Mouse (Mus musculus): Measurements from ENCODE around the gene Amd1. TPM values are rescaled to one million over a fixed set of nuclear protein-coding genes. Genes with fewer than 3 reads are reported as not detected.
A peak's percentile ranks its signal among the peaks of the same experiment; 100 is the strongest.

Gene Amd1
- polyA plus RNA-seq, 1 experiment from 2014 or later = 64.6 TPM

DNA sequence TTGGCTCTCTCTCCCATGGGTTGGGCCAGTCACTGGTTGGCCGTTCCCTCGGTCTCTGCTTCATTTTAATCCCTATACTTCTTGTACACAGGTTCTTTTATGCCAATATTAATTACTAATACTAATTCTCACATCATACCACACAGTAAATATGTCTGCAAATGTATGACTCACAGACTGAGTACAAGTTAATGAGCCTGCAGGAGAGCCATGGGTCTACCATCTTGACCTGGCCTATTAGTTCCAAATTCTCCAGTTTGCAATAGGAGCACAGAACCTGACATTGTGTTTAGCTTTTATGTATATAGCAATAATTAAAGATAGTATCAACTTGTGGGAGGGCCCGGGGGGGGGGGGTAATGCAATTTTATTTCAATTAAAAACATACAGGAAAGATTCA, 17.0 kb downstream of the Amd1 start:
- no peak overlapping the region for H3K4me3 ChIP-seq (ENCODE audit: low read depth, low read length)
- H3K9me3 ChIP-seq (replicated peaks; ENCODE audit: control insufficient read depth, low read length) = no peaks in the 10 kb centered on the region
- ATAC-seq (replicated peaks; ENCODE audit: insufficient number of reproducible peaks, low FRiP score, low TSS enrichment) = no peak
- H3K9ac ChIP-seq (ENCODE audit: low read depth, low read length) = no peak overlapping the region
- H3K27ac ChIP-seq (ENCODE audit: low read depth, low read length) = no peak overlapping the region
- H3K4me1 ChIP-seq (ENCODE audit: control insufficient read depth, insufficient read depth, low read length) = no peaks in the 10 kb centered on the region
- peaks cover 18% of the 10 kb centered on the region for H3K36me3 ChIP-seq (ENCODE audit: control insufficient read depth, insufficient read depth, low read length)
- 80% methylated on average over 3 of the region's 3 CpGs for WGBS (ENCODE audit: insufficient replicate concordance)
- H3K4me2 ChIP-seq = no peak overlapping the region
- no peaks in the 10 kb centered on the region for H3K27me3 ChIP-seq (ENCODE audit: control insufficient read depth, insufficient read depth, low read length)

DNA sequence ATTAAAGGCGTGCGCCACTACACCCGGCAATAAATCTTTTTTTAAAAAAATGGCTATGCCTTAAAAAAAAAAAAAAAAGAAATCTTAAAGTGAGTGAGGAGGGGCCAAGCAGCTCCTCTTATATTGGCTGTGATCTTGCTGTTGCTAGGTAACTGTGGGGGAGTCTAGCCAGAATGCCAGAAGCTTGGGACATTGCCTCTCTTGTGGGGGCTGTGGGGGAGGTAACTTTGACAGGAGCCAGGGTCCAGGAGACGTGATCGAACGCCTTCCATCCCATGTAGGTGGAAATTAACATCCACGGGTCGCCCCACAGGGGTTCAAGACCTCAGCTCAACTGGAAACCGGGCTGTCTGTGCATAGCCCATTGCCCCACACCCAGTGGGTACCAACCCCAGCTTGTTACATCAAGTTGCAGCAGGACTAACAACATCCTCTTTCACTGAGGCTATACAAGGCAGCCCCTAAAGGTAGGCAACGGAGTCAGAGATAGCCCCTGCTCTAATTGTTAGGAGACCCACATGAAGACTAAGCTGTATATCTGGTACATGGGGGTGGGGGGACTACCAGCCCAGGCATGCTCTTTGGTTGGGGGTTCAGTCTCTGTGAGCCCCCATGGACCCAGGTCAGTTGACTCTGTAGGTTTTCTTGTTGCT, 17.7 kb downstream of the Amd1 start:
- Histone ChIP-seq H3K9ac (ENCODE audit: low read depth, low read length) (no peak overlapping the region), H3K9me3 (replicated peaks; ENCODE audit: control insufficient read depth, low read length) (no peaks in the 10 kb centered on the region), H3K4me2 (no peak overlapping the region), H3K4me3 (ENCODE audit: low read depth, low read length) (no peak overlapping the region), H3K36me3 (ENCODE audit: control insufficient read depth, insufficient read depth, low read length) (peaks cover 15% of the 10 kb centered on the region), H3K4me1 (ENCODE audit: control insufficient read depth, insufficient read depth, low read length) (no peaks in the 10 kb centered on the region), H3K27ac (ENCODE audit: low read depth, low read length) (no peak overlapping the region), H3K27me3 (ENCODE audit: control insufficient read depth, insufficient read depth, low read length) (no peaks in the 10 kb centered on the region)
- no peak for ATAC-seq (replicated peaks; ENCODE audit: insufficient number of reproducible peaks, low FRiP score, low TSS enrichment)
- WGBS (ENCODE audit: insufficient replicate concordance) = 78% methylated on average over 10 of the region's 10 CpGs

DNA sequence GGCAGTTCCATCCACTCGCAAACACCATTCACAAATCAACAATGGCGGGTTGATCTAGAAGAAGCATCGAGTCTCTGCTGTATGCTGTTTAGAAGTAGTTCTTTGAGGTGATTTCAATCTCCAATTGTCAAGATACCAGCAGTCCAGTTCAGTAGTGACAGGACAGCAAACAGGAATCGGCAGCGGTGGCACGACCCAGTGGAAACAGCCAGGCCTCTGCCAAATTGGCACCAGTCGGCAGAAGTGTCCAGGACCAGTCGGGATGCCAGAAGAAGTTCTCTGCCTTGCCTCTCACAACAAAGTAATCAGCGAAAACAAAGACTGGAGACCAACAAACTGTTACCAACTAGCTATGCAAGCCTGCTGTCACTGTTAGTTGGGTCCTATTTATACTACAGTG, 18.4 kb downstream of the Amd1 start:
- H3K4me2 ChIP-seq = no peak overlapping the region
- peaks cover 15% of the 10 kb centered on the region for H3K36me3 ChIP-seq (ENCODE audit: control insufficient read depth, insufficient read depth, low read length)
- no peak for ATAC-seq (replicated peaks; ENCODE audit: insufficient number of reproducible peaks, low FRiP score, low TSS enrichment)
- no peaks in the 10 kb centered on the region for H3K27me3 ChIP-seq (ENCODE audit: control insufficient read depth, insufficient read depth, low read length)
- 90% methylated on average over 9 of the region's 9 CpGs for WGBS (ENCODE audit: insufficient replicate concordance)
- H3K4me3 ChIP-seq (ENCODE audit: low read depth, low read length) = no peak overlapping the region
- H3K27ac ChIP-seq (ENCODE audit: low read depth, low read length) = no peak overlapping the region
- no peaks in the 10 kb centered on the region for H3K4me1 ChIP-seq (ENCODE audit: control insufficient read depth, insufficient read depth, low read length)
- no peaks in the 10 kb centered on the region for H3K9me3 ChIP-seq (replicated peaks; ENCODE audit: control insufficient read depth, low read length)
- H3K9ac ChIP-seq (ENCODE audit: low read depth, low read length) = no peak overlapping the region

DNA sequence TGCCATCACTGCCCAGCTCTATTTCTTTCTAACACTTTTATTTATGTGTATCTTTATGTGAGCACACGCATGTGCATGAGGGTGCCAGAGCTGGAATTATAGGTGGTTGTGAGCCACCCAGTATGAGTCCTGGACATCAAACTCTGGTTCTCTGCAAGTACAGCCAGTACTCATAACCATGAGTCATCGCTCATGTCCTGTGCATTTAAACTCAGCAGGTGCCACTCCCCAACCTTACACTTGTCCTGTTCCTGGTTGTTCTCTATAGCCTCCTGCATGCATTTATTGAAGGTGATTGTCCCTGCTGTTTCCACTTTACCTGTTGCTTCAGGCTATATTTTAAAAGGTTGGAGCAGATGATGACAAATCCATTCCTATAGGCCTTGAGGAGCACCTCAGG, 20.4 kb downstream of the Amd1 start:
- Histone ChIP-seq H3K9ac (ENCODE audit: low read depth, low read length) (no peak overlapping the region), H3K27ac (ENCODE audit: low read depth, low read length) (no peak overlapping the region), H3K36me3 (ENCODE audit: control insufficient read depth, insufficient read depth, low read length) (peaks cover 11% of the 10 kb centered on the region), H3K9me3 (replicated peaks; ENCODE audit: control insufficient read depth, low read length) (no peaks in the 10 kb centered on the region), H3K27me3 (ENCODE audit: control insufficient read depth, insufficient read depth, low read length) (no peaks in the 10 kb centered on the region), H3K4me1 (ENCODE audit: control insufficient read depth, insufficient read depth, low read length) (no peaks in the 10 kb centered on the region), H3K4me3 (ENCODE audit: low read depth, low read length) (no peak overlapping the region), H3K4me2 (no peak overlapping the region)
- WGBS (ENCODE audit: insufficient replicate concordance) = 95% methylated on average over 2 of the region's 2 CpGs
- no peak for ATAC-seq (replicated peaks; ENCODE audit: insufficient number of reproducible peaks, low FRiP score, low TSS enrichment)

DNA sequence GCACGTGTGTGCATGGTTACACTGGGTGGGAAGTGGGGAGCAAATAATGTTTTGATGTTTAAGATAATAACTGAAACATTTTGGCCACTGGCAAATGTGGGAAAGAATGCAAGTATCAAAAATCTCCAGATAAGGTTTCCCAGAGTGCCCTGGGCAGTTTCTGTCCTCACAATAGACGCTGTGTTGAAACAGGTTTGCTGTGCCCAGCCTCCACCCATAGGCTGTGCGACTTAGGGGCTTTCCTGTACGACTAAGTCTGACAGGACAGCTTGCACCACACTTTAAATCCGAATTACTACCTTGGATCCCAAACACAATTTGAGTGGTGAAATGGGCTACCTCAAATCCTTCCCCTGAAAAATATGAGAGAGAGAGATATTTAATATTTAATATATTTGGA, 23.7 kb downstream of the Amd1 start:
- 59% methylated on average over 5 of the region's 5 CpGs for WGBS (ENCODE audit: insufficient replicate concordance)
- no peaks in the 10 kb centered on the region for H3K4me1 ChIP-seq (ENCODE audit: control insufficient read depth, insufficient read depth, low read length)

DNA sequence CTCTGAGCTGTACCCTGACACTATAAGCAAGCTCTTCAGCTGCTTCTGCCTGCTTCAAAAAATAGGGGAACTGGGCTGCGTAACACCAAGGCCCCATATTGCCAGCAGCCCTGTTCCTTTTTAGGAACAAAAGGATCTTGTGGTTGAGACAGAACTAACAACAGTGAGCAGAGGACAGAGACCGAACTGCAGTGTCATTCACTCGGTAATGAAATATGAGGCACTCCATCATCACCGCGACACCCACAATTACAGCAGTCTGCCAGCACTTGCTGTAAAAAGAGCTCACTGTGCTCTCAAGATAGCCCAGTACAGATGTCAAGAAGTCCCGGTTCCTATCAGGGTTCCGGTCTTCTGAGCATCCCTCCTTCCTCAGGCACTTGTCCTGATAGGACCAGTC, 26.0 kb downstream of the Amd1 start:
- Histone ChIP-seq H3K4me1 (ENCODE audit: control insufficient read depth, insufficient read depth, low read length) (no peaks in the 10 kb centered on the region), H3K27ac (ENCODE audit: low read depth, low read length) (no peak overlapping the region), H3K9ac (ENCODE audit: low read depth, low read length) (no peak overlapping the region), H3K27me3 (ENCODE audit: control insufficient read depth, insufficient read depth, low read length) (no peaks in the 10 kb centered on the region), H3K4me3 (ENCODE audit: low read depth, low read length) (no peak overlapping the region), H3K9me3 (replicated peaks; ENCODE audit: control insufficient read depth, low read length) (no peaks in the 10 kb centered on the region), H3K4me2 (no peak overlapping the region), H3K36me3 (ENCODE audit: control insufficient read depth, insufficient read depth, low read length) (no peaks in the 10 kb centered on the region)
- WGBS (ENCODE audit: insufficient replicate concordance) = 64% methylated on average over 7 of the region's 7 CpGs
- no peak for ATAC-seq (replicated peaks; ENCODE audit: insufficient number of reproducible peaks, low FRiP score, low TSS enrichment)

More for the DNA sequence above, 23.7 kb downstream of the Amd1 start:
- no peak for ATAC-seq (replicated peaks; ENCODE audit: insufficient number of reproducible peaks, low FRiP score, low TSS enrichment)
- H3K27ac ChIP-seq (ENCODE audit: low read depth, low read length) = no peak overlapping the region
- H3K27me3 ChIP-seq (ENCODE audit: control insufficient read depth, insufficient read depth, low read length) = no peaks in the 10 kb centered on the region
- no peaks in the 10 kb centered on the region for H3K36me3 ChIP-seq (ENCODE audit: control insufficient read depth, insufficient read depth, low read length)
- H3K4me3 ChIP-seq (ENCODE audit: low read depth, low read length) = no peak overlapping the region
- no peak overlapping the region for H3K4me2 ChIP-seq
- H3K9ac ChIP-seq (ENCODE audit: low read depth, low read length) = no peak overlapping the region
- H3K9me3 ChIP-seq (replicated peaks; ENCODE audit: control insufficient read depth, low read length) = no peaks in the 10 kb centered on the region

DNA sequence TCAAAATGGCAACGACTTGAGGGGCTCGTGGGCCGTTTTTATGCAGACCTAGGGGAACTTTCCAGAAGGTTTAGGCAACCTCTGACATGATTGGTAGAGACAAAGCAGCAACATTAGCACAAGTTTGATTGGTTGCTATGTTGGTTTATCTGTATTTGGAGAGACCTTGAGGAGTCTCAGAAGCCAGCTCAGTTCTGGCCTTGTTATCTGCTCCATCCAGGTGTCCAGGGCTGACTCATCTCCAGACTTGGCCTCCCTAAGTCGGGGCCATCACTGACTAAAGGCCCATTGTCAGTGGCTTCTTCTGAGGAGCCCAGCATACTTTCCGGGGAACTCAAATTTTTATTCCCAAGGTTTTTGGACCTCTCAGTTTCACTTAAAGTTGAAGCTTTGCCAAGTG, 28.0 kb downstream of the Amd1 start:
- ATAC-seq (replicated peaks; ENCODE audit: insufficient number of reproducible peaks, low FRiP score, low TSS enrichment) = peak; percentile 83; the same call in 1 of the 2 replicates
- H3K27ac ChIP-seq (ENCODE audit: low read depth, low read length) = no peak overlapping the region
- H3K36me3 ChIP-seq (ENCODE audit: control insufficient read depth, insufficient read depth, low read length) = no peaks in the 10 kb centered on the region
- no peaks in the 10 kb centered on the region for H3K4me1 ChIP-seq (ENCODE audit: control insufficient read depth, insufficient read depth, low read length)
- no peaks in the 10 kb centered on the region for H3K9me3 ChIP-seq (replicated peaks; ENCODE audit: control insufficient read depth, low read length)
- no peak overlapping the region for H3K9ac ChIP-seq (ENCODE audit: low read depth, low read length)
- no peaks in the 10 kb centered on the region for H3K27me3 ChIP-seq (ENCODE audit: control insufficient read depth, insufficient read depth, low read length)
- no peak overlapping the region for H3K4me3 ChIP-seq (ENCODE audit: low read depth, low read length)
- WGBS (ENCODE audit: insufficient replicate concordance) = 70% methylated on average over 5 of the region's 5 CpGs
- no peak overlapping the region for H3K4me2 ChIP-seq

DNA sequence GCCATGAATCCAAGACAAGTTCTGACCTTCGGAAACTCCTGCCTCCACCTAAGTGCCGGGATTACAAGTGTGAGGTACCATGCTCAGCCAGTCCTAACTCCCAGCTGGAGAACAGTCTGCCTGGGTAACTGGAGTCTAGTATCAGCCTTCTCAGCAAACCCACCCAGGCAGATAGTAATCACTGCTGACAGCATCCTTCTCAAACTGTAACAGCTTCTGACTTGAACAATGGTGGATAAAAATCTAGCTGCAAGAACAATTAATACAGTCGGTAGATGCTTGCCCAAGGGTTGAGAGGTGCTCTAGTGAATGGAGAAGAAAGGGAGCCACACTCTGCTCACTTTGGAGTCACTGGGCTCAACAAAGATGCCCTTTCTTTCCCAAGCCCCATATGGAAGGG, 30.8 kb downstream of the Amd1 start:
- Histone ChIP-seq H3K9ac (ENCODE audit: low read depth, low read length) (no peak overlapping the region), H3K9me3 (replicated peaks; ENCODE audit: control insufficient read depth, low read length) (no peaks in the 10 kb centered on the region), H3K36me3 (ENCODE audit: control insufficient read depth, insufficient read depth, low read length) (no peaks in the 10 kb centered on the region), H3K27me3 (ENCODE audit: control insufficient read depth, insufficient read depth, low read length) (no peaks in the 10 kb centered on the region), H3K27ac (ENCODE audit: low read depth, low read length) (no peak overlapping the region), H3K4me1 (ENCODE audit: control insufficient read depth, insufficient read depth, low read length) (no peaks in the 10 kb centered on the region), H3K4me2 (no peak overlapping the region), H3K4me3 (ENCODE audit: low read depth, low read length) (no peak overlapping the region)
- ATAC-seq (replicated peaks; ENCODE audit: insufficient number of reproducible peaks, low FRiP score, low TSS enrichment) = no peak
- WGBS (ENCODE audit: insufficient replicate concordance) = 81% methylated on average over 3 of the region's 3 CpGs

DNA sequence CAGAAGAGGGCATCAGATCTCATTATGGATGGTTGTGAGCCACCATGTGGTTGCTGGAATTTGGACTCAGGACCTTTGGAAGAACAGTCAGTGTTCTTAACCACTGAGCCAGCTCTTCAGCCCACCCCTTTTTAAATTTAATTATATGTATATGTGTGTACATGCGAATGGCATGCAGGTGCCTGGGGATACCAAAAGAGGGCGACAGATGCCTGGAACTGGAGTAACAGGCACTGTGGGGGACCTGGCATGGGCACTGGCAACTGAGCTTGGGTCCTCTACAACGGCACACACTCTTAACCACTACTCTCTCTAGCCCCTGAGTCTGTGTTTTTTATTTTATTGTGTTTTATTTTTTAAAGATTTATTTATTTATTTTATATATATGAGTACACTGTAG, 37.1 kb downstream of the Amd1 start:
- no peaks in the 10 kb centered on the region for H3K9me3 ChIP-seq (replicated peaks; ENCODE audit: control insufficient read depth, low read length)
- WGBS (ENCODE audit: insufficient replicate concordance) = 77% methylated on average over 3 of the region's 3 CpGs
- H3K4me1 ChIP-seq (ENCODE audit: control insufficient read depth, insufficient read depth, low read length) = no peaks in the 10 kb centered on the region
- no peak for ATAC-seq (replicated peaks; ENCODE audit: insufficient number of reproducible peaks, low FRiP score, low TSS enrichment)
- H3K4me2 ChIP-seq = no peak overlapping the region
- H3K9ac ChIP-seq (ENCODE audit: low read depth, low read length) = no peak overlapping the region
- H3K27me3 ChIP-seq (ENCODE audit: control insufficient read depth, insufficient read depth, low read length) = no peaks in the 10 kb centered on the region
- H3K4me3 ChIP-seq (ENCODE audit: low read depth, low read length) = no peak overlapping the region
- no peak overlapping the region for H3K27ac ChIP-seq (ENCODE audit: low read depth, low read length)
- no peaks in the 10 kb centered on the region for H3K36me3 ChIP-seq (ENCODE audit: control insufficient read depth, insufficient read depth, low read length)
